Comparison of ENCODE assay signal across 30 mouse cellular contexts in genomic region chr9:109120956-109121355, GRCm38 (mm10). TPM values are rescaled to one million over a fixed set of nuclear protein-coding genes. Genes with fewer than 3 reads are reported as not detected.
"Had no signal": no experiment of that assay in that cellular context is flagged by ENCODE, and none has a peak within 500 bp of the region (broad histone marks: within the 10 kb centered on the region; RNA-seq: fewer than 3 reads in every experiment).

No protein-coding gene starts in this region.

- H3K4me2 ChIP-seq: intestine, embryonic 15.5 days; liver, embryonic 12.5 days; liver, embryonic 15.5 days; lung, embryonic 15.5 days; midbrain, embryonic 12.5 days had no signal

- H3K4me1 ChIP-seq: intestine, embryonic 15.5 days; liver, embryonic 12.5 days; midbrain, embryonic 12.5 days had no signal

- DNase-seq: kidney, adult 18-20 months; kidney, adult 9 months; layer of hippocampus, adult 9-11 months; liver; lung, adult 18-20 months; lung, postnatal 10 days; lung, postnatal 36 days; thymus, adult 18-20 months; thymus, postnatal 36 days had no signal

- H3K9ac ChIP-seq: intestine, embryonic 15.5 days; liver, embryonic 12.5 days; liver, embryonic 15.5 days; lung, embryonic 15.5 days; midbrain, embryonic 12.5 days had no signal

- H3K27ac ChIP-seq: intestine, embryonic 15.5 days; kidney, postnatal 0 days; layer of hippocampus, adult 2 months; liver, embryonic 12.5 days; liver, embryonic 15.5 days; lung, embryonic 15.5 days; midbrain, embryonic 12.5 days had no signal

- H3K27me3 ChIP-seq: intestine, embryonic 15.5 days; liver, embryonic 12.5 days; liver, embryonic 15.5 days; lung, embryonic 15.5 days; midbrain, embryonic 12.5 days had no signal

- ATAC-seq: intestine, embryonic 15.5 days; liver, embryonic 12.5 days; midbrain, embryonic 16.5 days had no signal

- H3K9me3 ChIP-seq: intestine, embryonic 15.5 days; liver, embryonic 12.5 days; liver, embryonic 15.5 days; lung, embryonic 15.5 days; megakaryocyte, embryonic 14.5 days; midbrain, embryonic 12.5 days had no signal

- H3K4me3 ChIP-seq: intestine, embryonic 15.5 days; layer of hippocampus, adult 2 months; liver, embryonic 12.5 days; liver, embryonic 15.5 days; lung, embryonic 15.5 days; megakaryocyte, embryonic 14.5 days; midbrain, embryonic 12.5 days had no signal

RNA-seq across cellular contexts. Expression of gene Fbxw21, which starts 40.9 kb away (rescaled TPM):
- total RNA-seq: layer of hippocampus, adult 2 months; layer of hippocampus, postnatal 25 days; left cerebral cortex, adult 18-20 months; left cerebral cortex, postnatal 25 days had no signal
- polyA plus RNA-seq: intestine, embryonic 15.5 days; kidney, postnatal 0 days; large intestine, adult 2 months; limb, embryonic 11.5 days; liver, embryonic 12.5 days; liver, embryonic 15.5 days; lung, embryonic 15.5 days; midbrain, embryonic 12.5 days; midbrain, embryonic 16.5 days; neural tube, embryonic 11.5 days; neural tube, embryonic 14.5 days; small intestine, adult 2 months; spleen, adult 2 months; stomach, embryonic 16.5 days; testis, adult 2 months; urinary bladder, adult 2 months had no signal
